Mouse (Mus musculus) stomach, postnatal 0 days (tissue): ENCODE measurements around the gene Prrx2. TPM values are rescaled to one million over a fixed set of nuclear protein-coding genes. Genes with fewer than 3 reads are reported as not detected.

ENCODE experiments used
- ATAC-seq: fragments of 200-750 bp; cut with Nextera tagmentation; 2 replicates; pipeline ENCODE4 v1.8.0; 2017; ENCODE audit not compliant: low FRiP score, low TSS enrichment
- DNase-seq: peaks from one replicate; pipeline ENCODE4 v3.0.0-alpha.2; 2016; ENCODE audit warnings: low spot score
- H3K27ac ChIP-seq: fragments of 300-500 bp; sonication (generic); replicated peaks from 2 replicates; pipeline ENCODE4 v1.5.1; 2014; ENCODE audit warnings: mild to moderate bottlenecking, control low read depth
- H3K27me3 ChIP-seq: fragments of 300-500 bp; sonication (generic); 2 replicates; pipeline ENCODE4 v1.6.1; 2014; ENCODE audit warnings: low read length; ENCODE audit not compliant: control insufficient read depth, insufficient read depth
- H3K36me3 ChIP-seq: fragments of 300-500 bp; sonication (generic); 2 replicates; pipeline ENCODE4 v1.6.1; 2014; ENCODE audit warnings: low read length, mixed read lengths; ENCODE audit not compliant: control insufficient read depth, insufficient read depth
- H3K4me1 ChIP-seq: fragments of 300-500 bp; sonication (generic); replicated peaks from 2 replicates; pipeline ENCODE4 v1.6.1; 2014; ENCODE audit warnings: antibody characterized with exemption; ENCODE audit not compliant: control insufficient read depth, insufficient read depth
- H3K4me2 ChIP-seq: fragments of 300-500 bp; sonication (generic); replicated peaks from 2 replicates; pipeline ENCODE4 v1.6.1; 2014; ENCODE audit warnings: low read depth, mild to moderate bottlenecking, control low read depth, moderate library complexity
- H3K4me3 ChIP-seq: fragments of 300-500 bp; sonication (generic); 2 replicates; pipeline ENCODE4 v1.5.1; 2014; ENCODE audit warnings: low read depth, low read length, control low read depth
- H3K9ac ChIP-seq: fragments of 300-500 bp; sonication (generic); 2 replicates; pipeline ENCODE4 v1.6.1; 2014; ENCODE audit warnings: mild to moderate bottlenecking, low read length, control low read depth, mixed read lengths
- H3K9me3 ChIP-seq: fragments of 300-500 bp; sonication (generic); 2 replicates; pipeline ENCODE4 v1.6.1; 2016; ENCODE audit warnings: low read length; ENCODE audit not compliant: control insufficient read depth
- CTCF ChIP-seq: IDR thresholded peaks from 2 replicates; pipeline ENCODE4 v1.5.1; 2016; ENCODE audit warnings: antibody characterized with exemption, low read depth, mild to moderate bottlenecking, moderate library complexity
- EP300 ChIP-seq: optimal IDR thresholded peaks from 2 replicates; pipeline ENCODE3; 2016; ENCODE audit warnings: antibody characterized with exemption
- WGBS: fragments of 180-500 bp; shearing (Covaris S2); extraction: QIAGEN DNeasy Blood & Tissue Kit; methylation state at CpG from one replicate; pipeline ENCODE4 v1.1.7; 2014; 5-methylcytosine and 5-hydroxymethylcytosine counted together
- polyA plus RNA-seq: library from polyadenylated mRNA; unstranded; fragments of >200 nt; fragmentation: Nextera tagmentation; extraction: Ambion mirVana; gene quantifications from 2 replicates; pipeline ENCODE4 v1.2.1, GENCODE M21; 2015

Prrx2 gene
- polyA plus RNA-seq, 1 experiment from 2014 or later: 1.8 TPM

- H3K9me3 ChIP-seq: no peaks in the 10 kb centered on the region
- no peak for DNase-seq
- no peaks in the 10 kb centered on the region for H3K36me3 ChIP-seq
- H3K4me1 ChIP-seq: 0 out of 2 replicates have a peak, but pooled peaks cover 3% of the 10 kb centered on the region
- H3K27ac ChIP-seq: no peak overlapping the region
- TF ChIP-seq EP300 (no peak), CTCF (no peak)
- H3K4me2 ChIP-seq: no peak overlapping the region
- 19% methylated on average over 21 of the region's 21 CpGs for WGBS
- H3K9ac ChIP-seq: no peak overlapping the region
- H3K4me3 ChIP-seq: no peak overlapping the region
- ATAC-seq: no peak
- H3K27me3 ChIP-seq: no peaks in the 10 kb centered on the region
Measured at GRCm38 (mm10) chr2:30836238-30836990, 1.6 kb downstream of the Prrx2 start.

GRCm38 (mm10) chr2:30842615-30843014, 7.8 kb downstream of the Prrx2 start:
- WGBS: 33% methylated on average over 10 of the region's 10 CpGs
- TF ChIP-seq CTCF (no peak), EP300 (no peak)
- H3K27ac ChIP-seq: no peak overlapping the region
- no peak overlapping the region for H3K4me3 ChIP-seq
- H3K9me3 ChIP-seq: no peaks in the 10 kb centered on the region
- DNase-seq (no peak), ATAC-seq (no peak)
- H3K27me3 ChIP-seq: no peaks in the 10 kb centered on the region
- H3K9ac ChIP-seq: no peak overlapping the region
- no peaks in the 10 kb centered on the region for H3K4me1 ChIP-seq
- no peaks in the 10 kb centered on the region for H3K36me3 ChIP-seq
- no peak overlapping the region for H3K4me2 ChIP-seq

GRCm38 (mm10) chr2:30845152-30846070, 10.6 kb downstream of the Prrx2 start:
- H3K9me3 ChIP-seq: no peaks in the 10 kb centered on the region
- 2% methylated on average over 70 of the region's 80 CpGs for WGBS
- peak; percentile 52 for ATAC-seq
- peak overlapping the region; percentile 57 for H3K4me3 ChIP-seq
- no peaks in the 10 kb centered on the region for H3K4me1 ChIP-seq
- no peaks in the 10 kb centered on the region for H3K27me3 ChIP-seq
- DNase-seq: peak; percentile 47
- no peak overlapping the region for H3K27ac ChIP-seq
- H3K9ac ChIP-seq: peak overlapping the region; percentile 62
- peak overlapping the region; percentile 87 for H3K4me2 ChIP-seq
- no peaks in the 10 kb centered on the region for H3K36me3 ChIP-seq
- no peak; the same call in 1 of the 2 replicates for TF ChIP-seq CTCF

GRCm38 (mm10) chr2:30846236-30846635, 11.5 kb downstream of the Prrx2 start:
- WGBS: 73% methylated on average over 8 of the region's 8 CpGs
- peak overlapping the region; percentile 62; the same call in 1 of the 2 replicates for H3K9ac ChIP-seq
- H3K4me3 ChIP-seq: peak overlapping the region; percentile 57; the same call in 1 of the 2 replicates
- no peaks in the 10 kb centered on the region for H3K27me3 ChIP-seq
- ATAC-seq (no peak), DNase-seq (no peak)
- no peak overlapping the region for H3K27ac ChIP-seq
- no peak for TF ChIP-seq EP300
- no peak for TF ChIP-seq CTCF
- no peaks in the 10 kb centered on the region for H3K36me3 ChIP-seq
- peak overlapping the region; percentile 87 for H3K4me2 ChIP-seq
- H3K4me1 ChIP-seq: no peaks in the 10 kb centered on the region
- H3K9me3 ChIP-seq: no peaks in the 10 kb centered on the region

- H3K4me2 ChIP-seq: no peak overlapping the region
- H3K36me3 ChIP-seq: no peaks in the 10 kb centered on the region
- no peak overlapping the region for H3K27ac ChIP-seq
- H3K4me1 ChIP-seq: no peaks in the 10 kb centered on the region
- H3K9me3 ChIP-seq: no peaks in the 10 kb centered on the region
- no peak for DNase-seq
- 40% methylated on average over 6 of the region's 6 CpGs for WGBS
- H3K27me3 ChIP-seq: no peaks in the 10 kb centered on the region
- no peak overlapping the region for H3K4me3 ChIP-seq
- no peak for ATAC-seq
- TF ChIP-seq CTCF (no peak), EP300 (no peak)
- no peak overlapping the region for H3K9ac ChIP-seq
Measured at GRCm38 (mm10) chr2:30846723-30847122, 12.0 kb downstream of the Prrx2 start.
